Mouse (Mus musculus): ENCODE results near the gene Syt8.

Gene Syt8

DNA sequence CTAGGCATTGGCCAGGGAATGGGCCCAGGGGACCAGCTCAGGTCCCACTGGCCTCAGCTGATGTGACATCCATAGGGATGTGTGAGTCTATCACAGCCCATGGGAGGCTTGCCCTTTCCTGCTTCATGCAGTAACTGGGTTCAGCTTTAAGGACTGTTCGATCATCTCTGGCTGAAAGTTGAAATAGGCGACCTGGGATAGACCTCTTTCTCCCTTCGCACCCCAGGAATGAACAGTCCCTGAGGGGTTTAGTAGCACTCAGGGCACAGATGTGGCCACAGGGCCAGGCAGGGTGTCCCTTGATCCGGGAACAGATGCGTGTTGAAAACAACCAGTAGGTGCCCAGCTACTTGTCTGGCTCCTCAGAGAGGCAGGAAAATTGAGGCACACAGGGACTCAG is 41.6 kb downstream of the Syt8 start:
- DNase-seq (ENCODE audit: low read depth, low spot score), result no peak

DNA sequence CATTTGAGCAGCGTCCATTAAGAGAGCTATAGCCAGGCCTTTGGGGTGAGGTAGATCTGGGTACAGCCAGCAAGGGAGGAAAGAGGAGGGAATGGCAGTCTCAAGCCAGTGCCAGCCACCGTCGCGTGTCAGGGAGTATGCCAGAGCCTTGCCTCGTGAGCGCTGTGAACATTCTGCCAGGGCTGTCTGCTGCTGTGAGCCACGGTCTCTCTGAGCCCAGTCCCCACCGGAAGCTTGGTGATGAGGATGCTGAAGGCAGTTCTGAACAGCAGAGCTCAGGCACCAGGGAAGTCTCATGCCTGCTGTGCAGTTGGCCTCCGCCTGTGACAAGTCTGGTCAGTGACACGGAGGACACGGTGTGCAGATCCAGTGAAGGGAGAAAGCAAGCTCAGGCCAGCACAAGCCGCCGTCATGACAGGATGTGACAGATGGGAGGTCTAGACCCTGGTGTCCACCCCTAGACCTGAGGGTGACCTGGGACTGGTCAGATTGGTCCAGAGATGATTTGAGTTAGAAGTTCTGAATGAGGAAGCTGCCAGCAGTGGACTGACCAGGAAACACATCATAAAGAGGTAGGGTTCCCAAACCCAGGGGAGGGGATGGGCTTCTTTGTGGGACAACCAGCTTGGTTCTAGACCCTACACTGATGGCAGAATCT is 42.3 kb downstream of the Syt8 start:
- DNase-seq (ENCODE audit: low read depth, low spot score), result no peak

DNA sequence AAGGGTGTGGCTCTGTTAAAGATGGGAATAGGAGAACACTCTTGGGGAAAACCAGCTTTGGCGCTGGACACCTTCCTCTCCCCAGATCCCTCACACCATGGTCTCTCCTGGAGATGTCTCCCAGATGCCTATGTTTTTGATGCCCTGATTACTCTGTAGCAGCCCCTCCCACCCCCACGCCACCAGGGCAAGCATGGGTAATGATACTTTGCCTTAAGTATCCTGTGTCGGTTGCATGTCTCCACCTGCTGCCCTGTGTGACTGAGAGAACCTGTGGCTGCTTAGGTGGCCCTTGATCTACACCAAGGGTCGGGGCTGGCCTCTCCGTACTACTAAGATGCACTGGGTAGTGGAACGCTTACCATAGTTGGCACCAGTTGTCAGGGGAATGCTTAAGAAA is 43.4 kb downstream of the Syt8 start:
- no peak for DNase-seq (ENCODE audit: low read depth, low spot score)

DNA sequence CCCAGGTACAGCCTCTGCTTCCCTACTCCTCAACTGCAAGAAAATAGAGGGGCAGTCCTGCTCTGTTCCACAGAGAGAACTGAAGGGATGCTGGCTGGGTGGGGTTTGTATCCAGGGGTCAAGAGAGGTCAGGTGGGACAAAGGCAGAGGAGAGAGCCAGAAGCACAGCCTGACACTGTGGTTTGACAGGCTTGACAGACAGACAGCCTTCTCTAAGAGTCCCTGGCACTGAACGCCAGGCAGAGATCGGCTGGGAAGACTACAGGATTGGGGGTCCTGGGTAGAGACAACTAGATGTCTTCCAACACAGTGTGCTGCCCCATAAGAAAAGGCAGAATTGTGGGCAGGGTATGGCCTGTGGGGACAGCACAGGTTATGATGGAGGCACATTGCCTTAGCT is 43.9 kb downstream of the Syt8 start:
- no peak for DNase-seq (ENCODE audit: low read depth, low spot score)

DNA sequence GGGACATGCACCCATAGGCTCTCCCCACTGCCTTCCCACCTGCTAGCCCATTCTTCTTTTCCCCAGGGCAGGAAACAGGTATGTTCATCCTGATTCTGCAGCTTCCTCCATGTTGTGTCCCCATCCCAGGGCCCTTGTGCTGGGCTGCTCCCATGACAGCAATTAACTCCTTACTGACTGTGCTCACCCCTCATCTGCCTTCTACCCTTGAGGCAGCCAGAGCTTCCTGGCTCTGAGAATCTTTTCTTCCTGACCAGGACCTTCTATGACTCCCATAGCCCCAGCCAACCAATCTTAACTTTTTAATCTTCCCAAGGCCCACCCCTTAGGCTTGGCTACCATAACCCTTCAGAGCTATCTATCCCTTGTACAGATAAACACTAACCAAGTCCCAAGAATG is 44.7 kb downstream of the Syt8 start:
- DNase-seq (ENCODE audit: low read depth, low spot score), result no peak

DNA sequence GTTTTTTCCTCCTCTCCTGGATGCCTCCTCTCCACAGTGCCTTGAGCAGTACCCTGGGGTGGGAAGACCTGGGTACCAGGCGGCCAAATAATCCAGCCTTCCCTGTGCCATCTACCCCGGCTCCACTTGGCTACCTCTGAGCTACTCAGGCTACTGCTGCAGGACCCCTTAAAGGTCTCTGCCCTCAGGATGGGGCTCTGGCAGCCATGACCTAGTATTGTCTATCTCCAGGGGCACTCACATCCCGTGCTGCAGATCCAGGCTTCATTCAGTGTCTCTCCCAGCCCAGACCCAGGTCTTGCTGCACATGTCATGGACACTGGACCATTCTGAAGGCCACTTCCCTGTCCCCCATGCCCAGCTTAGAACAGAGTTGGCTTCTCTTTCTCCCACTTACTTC is 45.2 kb downstream of the Syt8 start:
- no peak for DNase-seq (ENCODE audit: low read depth, low spot score)

DNA sequence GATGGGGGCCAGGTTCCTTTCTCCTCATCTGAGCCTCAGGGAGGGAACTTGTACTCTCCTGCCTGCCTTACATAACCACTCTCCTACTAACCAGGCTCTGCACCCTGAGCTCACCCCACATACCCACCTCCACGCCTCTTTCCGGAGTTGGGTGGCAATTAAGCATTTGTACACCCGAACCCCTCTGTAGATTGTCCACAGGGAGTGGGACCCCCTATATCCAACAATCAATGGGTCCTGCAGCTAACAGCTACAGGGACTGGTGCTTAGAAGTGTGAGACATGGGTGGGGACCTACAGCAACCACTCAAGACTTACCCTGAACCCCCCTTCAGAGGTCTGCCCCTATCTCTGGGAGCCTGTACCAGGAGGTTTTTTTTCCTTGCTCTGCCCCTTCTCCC is 46.0 kb downstream of the Syt8 start:
- no peak for DNase-seq (ENCODE audit: low read depth, low spot score)

DNA sequence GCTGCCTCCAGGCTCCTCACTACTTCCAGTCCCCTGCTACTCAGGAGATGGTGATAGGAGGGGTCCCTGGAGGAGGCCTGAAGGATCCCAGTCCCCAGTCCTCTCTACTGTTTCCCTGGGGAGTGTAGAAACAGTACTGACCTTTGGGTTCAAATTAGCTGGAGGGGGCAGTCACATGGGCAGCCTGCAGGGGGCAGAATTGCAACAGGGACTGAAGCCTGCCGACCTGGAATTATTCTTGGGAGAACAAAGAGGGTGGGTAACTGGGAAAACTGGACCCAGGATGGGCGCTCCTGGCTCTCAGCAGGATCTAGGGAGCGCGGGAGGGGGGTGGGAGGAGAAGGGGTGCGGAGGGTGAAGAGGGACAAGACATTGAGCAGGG is 46.5 kb downstream of the Syt8 start:
- no peak for DNase-seq (ENCODE audit: low read depth, low spot score)

DNA sequence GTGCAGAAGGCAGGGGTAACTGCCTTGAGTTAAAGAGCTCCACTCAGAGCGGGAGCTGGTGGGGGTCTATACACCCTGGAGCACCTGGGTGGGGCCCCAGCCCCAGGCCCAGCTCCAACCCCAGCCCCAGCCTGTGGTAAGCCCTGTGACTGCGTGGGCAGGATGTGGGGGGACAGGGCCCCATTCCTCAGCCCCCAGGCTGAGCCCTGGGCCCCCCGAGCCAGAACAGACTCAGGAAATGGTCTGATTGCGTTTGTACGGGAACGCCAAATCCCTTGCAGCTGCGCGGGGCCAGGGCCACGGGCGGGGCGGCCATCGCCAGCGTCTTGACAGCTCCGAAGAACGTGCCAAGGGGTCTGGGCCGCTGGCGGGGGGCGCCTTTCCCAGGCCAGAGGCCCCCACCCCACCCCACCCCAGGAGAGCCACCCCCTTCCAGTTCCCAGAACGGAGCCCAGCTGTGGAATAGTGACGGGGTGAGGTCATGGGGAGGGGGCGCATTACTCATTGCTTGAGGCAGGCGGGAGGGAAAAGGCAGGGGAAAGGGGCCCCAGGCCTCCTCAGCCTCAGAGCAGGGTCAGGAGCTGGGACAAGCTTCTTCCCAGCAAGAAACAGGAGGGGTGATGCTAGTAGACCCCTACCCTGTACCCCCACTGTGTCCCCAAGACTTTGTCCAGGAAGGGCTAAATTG is 47.1 kb downstream of the Syt8 start:
- no peak for DNase-seq (ENCODE audit: low read depth, low spot score)

DNA sequence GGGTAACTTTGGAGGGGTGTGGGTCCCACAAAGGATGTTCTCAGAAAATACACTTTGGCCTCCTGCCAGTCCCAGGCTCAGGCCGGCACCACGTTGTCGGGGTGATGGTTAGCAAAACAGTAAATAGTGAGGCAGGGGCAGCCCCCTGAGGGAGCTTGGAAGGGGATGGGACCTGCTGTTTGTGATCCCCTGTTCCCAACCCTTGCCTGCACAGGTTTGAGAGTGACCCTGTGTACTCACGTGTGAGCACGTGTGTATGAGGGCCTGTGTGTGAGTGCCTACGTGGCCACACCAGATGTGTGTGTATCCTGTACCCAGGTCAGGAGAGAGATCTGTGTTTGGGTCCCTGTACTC is 47.6 kb downstream of the Syt8 start:
- DNase-seq (ENCODE audit: low read depth, low spot score), result no peak

DNA sequence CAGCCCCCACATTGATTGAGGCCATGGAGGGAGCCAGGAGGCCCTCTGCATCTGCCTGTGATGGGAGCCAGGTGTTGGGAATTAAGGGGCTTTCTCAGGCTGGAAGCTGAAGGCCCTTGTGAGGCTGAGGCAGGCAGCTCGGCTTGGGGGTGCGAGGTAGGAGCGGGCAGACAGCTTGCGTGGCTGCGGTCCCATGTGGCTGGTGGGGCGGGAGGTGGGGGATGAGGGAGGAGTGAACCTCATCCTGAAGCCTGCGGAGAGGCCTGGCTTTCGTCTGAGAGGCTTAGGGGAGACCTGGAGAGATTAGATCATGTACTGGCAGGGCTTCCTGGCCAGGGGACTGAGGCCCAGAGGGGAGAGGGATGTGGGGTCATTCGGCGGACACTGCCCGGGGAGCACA is 48.5 kb downstream of the Syt8 start:
- DNase-seq (ENCODE audit: low read depth, low spot score), result no peak

DNA sequence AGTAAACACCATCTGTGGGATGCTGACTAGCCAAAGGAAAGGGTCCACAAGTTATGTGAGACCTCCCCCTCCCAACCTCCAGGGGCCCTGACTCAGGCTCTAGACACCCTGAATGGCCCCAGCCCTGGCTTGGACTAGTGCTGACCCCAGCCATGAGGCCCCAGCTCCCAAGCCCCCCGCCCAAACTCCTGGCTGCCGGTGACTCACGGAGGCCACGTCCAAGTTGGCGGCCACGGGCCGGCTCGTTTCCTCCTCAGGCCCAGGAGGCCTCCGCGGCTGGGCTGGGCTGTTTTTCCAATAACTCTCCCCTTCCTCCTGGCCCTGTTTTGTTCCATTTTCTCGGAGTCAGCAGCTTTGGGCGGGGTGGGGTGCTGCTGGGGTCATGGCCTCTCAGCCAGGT is 50.1 kb downstream of the Syt8 start:
- DNase-seq (ENCODE audit: low read depth, low spot score), result no peak

DNA sequence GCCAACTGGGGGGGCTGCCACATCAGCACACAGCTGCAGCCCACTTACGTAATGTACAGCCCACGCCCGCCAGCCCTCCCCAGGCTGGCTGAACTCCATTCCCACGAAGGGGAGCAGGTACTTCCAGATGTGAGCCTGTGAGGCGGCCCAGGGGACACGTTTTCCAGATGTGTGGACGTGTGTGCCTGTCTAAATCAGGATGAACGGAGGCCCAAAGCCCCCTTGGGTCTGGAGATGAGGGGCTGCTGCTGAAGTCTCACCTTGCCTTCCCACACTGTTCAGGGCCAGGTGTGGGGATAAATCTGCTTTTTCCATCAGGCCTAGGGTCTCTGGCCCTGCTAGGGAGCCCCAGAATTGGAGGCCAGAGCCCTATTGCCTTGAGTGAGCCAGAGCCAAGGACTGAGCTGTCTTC is 52.1 kb downstream of the Syt8 start:
- DNase-seq (ENCODE audit: low read depth, low spot score), result no peak

DNA sequence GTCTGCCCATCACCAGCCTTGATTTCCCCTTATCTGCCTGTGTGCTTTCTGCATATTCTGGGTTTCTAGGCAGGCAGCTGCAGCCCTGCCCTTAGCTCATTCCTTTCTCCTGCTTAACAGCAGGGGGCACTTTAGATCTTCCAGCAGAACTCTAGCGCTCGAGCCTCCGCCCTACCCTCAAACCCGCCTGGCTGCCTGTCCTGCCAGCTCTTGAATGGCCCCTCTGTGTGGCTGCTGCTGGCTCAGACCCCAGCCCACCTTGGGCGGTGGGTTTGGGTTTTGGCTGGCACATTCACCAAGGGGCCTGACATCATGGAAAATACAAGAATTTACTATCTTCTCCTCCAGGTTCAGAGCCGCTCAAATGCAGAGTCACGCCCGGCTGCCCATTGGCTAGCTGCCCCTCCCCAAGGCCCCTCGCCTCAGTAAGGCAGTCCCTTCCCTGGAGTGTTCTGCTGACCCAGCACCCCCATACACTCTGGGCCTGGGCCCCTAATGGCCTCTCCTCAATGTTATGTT is 52.8 kb downstream of the Syt8 start:
- no peak for DNase-seq (ENCODE audit: low read depth, low spot score)

DNA sequence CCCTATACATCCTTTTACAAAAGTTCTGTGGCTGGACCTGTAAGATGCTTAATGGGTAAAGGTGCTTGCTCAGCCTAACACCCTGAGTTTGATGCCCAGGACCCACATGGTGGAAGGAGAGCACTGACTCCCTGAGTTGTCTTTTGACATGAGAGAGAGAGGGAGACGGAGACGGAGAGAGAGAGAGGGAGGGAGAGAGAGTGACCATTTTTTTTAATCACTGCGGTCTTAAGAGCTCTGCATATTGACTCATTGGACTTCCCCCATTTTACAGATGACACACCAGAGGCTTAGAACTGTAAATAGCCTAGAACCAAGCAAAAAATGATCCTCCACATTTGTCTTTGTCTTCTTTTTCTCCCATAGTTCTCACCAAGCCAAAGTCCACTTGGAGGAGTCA is 53.4 kb downstream of the Syt8 start:
- DNase-seq (ENCODE audit: low read depth, low spot score), result no peak
